Mouse (Mus musculus): Measurements from ENCODE around the gene Vamp2. TPM values are rescaled to one million over a fixed set of nuclear protein-coding genes. Genes with fewer than 3 reads are reported as not detected.

Gene Vamp2
- total RNA-seq, 4 experiments from 2014 or later, result 926 to 962 (median 934) TPM

- DNase-seq (ENCODE audit: low spot score in 2 of 2), result no peak
Observed at GRCm38 (mm10) chr11:69080102-69080854, 8.0 kb upstream of the Vamp2 start.

GRCm38 (mm10) chr11:69080855-69081222 is 7.5 kb upstream of the Vamp2 start:
- DNase-seq (ENCODE audit: low spot score in 2 of 2), result no peak

GRCm38 (mm10) chr11:69081613-69082012 is 6.7 kb upstream of the Vamp2 start:
- DNase-seq (ENCODE audit: low spot score in 2 of 2), result no peak

GRCm38 (mm10) chr11:69085608-69086007 is 2.7 kb upstream of the Vamp2 start:
- DNase-seq (ENCODE audit: low spot score in 2 of 2), result no peak

- DNase-seq (ENCODE audit: low spot score in 2 of 2), result peak; percentile 20 to 24
Observed at GRCm38 (mm10) chr11:69086390-69086789, 1.9 kb upstream of the Vamp2 start.

GRCm38 (mm10) chr11:69087082-69087481 is 1.2 kb upstream of the Vamp2 start:
- DNase-seq (ENCODE audit: low spot score in 2 of 2), result peak; percentile 12 to 38

- no peak for DNase-seq (ENCODE audit: low spot score in 2 of 2)
Observed at GRCm38 (mm10) chr11:69087597-69087996, 693 bp upstream of the Vamp2 start.

GRCm38 (mm10) chr11:69088856-69089615 is 746 bp downstream of the Vamp2 start:
- peak; percentile 18 to 27 for DNase-seq (ENCODE audit: low spot score in 2 of 2)

GRCm38 (mm10) chr11:69089616-69090290 is 1.5 kb downstream of the Vamp2 start:
- peak in 1 of 2 experiments; percentile 47 for DNase-seq (ENCODE audit: low spot score in 2 of 2)

GRCm38 (mm10) chr11:69090367-69090766 is 2.1 kb downstream of the Vamp2 start:
- DNase-seq (ENCODE audit: low spot score in 2 of 2), result peak in 1 of 2 experiments; percentile 12

- no peak for DNase-seq (ENCODE audit: low spot score in 2 of 2)
Observed at GRCm38 (mm10) chr11:69091566-69092385, 3.5 kb downstream of the Vamp2 start.

- peak in 1 of 2 experiments; percentile 83 for DNase-seq (ENCODE audit: low spot score in 2 of 2)
Observed at GRCm38 (mm10) chr11:69092386-69092751, 4.1 kb downstream of the Vamp2 start.

GRCm38 (mm10) chr11:69092871-69093270 is 4.6 kb downstream of the Vamp2 start:
- peak in 1 of 2 experiments; percentile 8 for DNase-seq (ENCODE audit: low spot score in 2 of 2)

GRCm38 (mm10) chr11:69093856-69094255 is 5.6 kb downstream of the Vamp2 start:
- DNase-seq (ENCODE audit: low spot score in 2 of 2), result peak in 1 of 2 experiments; percentile 23

- DNase-seq (ENCODE audit: low spot score in 2 of 2), result peak; percentile 100
Observed at GRCm38 (mm10) chr11:69094697-69095429, 6.6 kb downstream of the Vamp2 start, which contains the start of gene Per1. Gene Per1 (plus strand): TSS chr11:69095217.

GRCm38 (mm10) chr11:69095511-69096231 is 7.4 kb downstream of the Vamp2 start:
- DNase-seq (ENCODE audit: low spot score in 2 of 2), result peak in 1 of 2 experiments; percentile 31

- no peak for DNase-seq (ENCODE audit: low spot score in 2 of 2)
Observed at GRCm38 (mm10) chr11:69096360-69096986, 8.2 kb downstream of the Vamp2 start.

GRCm38 (mm10) chr11:69096987-69097900 is 9.0 kb downstream of the Vamp2 start:
- DNase-seq (ENCODE audit: low spot score in 2 of 2), result peak; percentile 96 to 97

Measured in layer of hippocampus, adult 8-10 months (tissue).